Mouse (Mus musculus) neural tube, embryonic 15.5 days (tissue): ENCODE data around the gene Olfr893. TPM values are rescaled to one million over a fixed set of nuclear protein-coding genes. Genes with fewer than 3 reads are reported as not detected.
"Not testable (repeated sequence)": the region's sequence is repeated elsewhere in the genome, so short reads cannot be mapped to it uniquely, and the experiment has no call there.

ENCODE experiments used
- ATAC-seq: fragments of 200-750 bp; cut with Nextera tagmentation; 2 replicates; pipeline ENCODE4 v1.8.0; 2017; ENCODE audit warnings: mild to moderate bottlenecking, moderate TSS enrichment, moderate library complexity; ENCODE audit not compliant: low FRiP score
- H3K27ac ChIP-seq: fragments of 300-500 bp; sonication (generic); replicated peaks from 2 replicates; pipeline ENCODE4 v1.5.1; 2015; ENCODE audit warnings: mild to moderate bottlenecking, inconsistent platforms
- H3K27me3 ChIP-seq: fragments of 300-500 bp; sonication (generic); replicated peaks from 2 replicates; pipeline ENCODE4 v1.6.1; 2015; ENCODE audit warnings: inconsistent platforms
- H3K36me3 ChIP-seq: fragments of 300-500 bp; sonication (generic); 2 replicates; pipeline ENCODE4 v1.6.1; 2015; ENCODE audit warnings: inconsistent platforms
- H3K4me1 ChIP-seq: fragments of 300-500 bp; sonication (generic); 2 replicates; pipeline ENCODE4 v1.6.1; 2015; ENCODE audit warnings: inconsistent platforms
- H3K4me2 ChIP-seq: fragments of 300-500 bp; sonication (generic); 2 replicates; pipeline ENCODE4 v1.6.1; 2015; ENCODE audit warnings: inconsistent platforms, mild to moderate bottlenecking, moderate library complexity
- H3K4me3 ChIP-seq: fragments of 300-500 bp; sonication (generic); replicated peaks from 2 replicates; pipeline ENCODE4 v1.5.1; 2015; ENCODE audit warnings: mild to moderate bottlenecking, inconsistent platforms
- H3K9ac ChIP-seq: fragments of 300-500 bp; sonication (generic); replicated peaks from 2 replicates; pipeline ENCODE4 v1.6.1; 2015; ENCODE audit warnings: mild to moderate bottlenecking, inconsistent platforms
- H3K9me3 ChIP-seq: fragments of 300-500 bp; sonication (generic); replicated peaks from 2 replicates; pipeline ENCODE4 v1.6.1; 2016; ENCODE audit warnings: inconsistent platforms
- WGBS: fragments of 180-500 bp; shearing (Covaris S2); methylation state at CpG from one replicate; pipeline ENCODE4 v1.1.7; 2015; ENCODE audit warnings: mixed read lengths; 5-methylcytosine and 5-hydroxymethylcytosine counted together
- polyA plus RNA-seq: library from polyadenylated mRNA; unstranded; fragments of >200 nt; fragmentation: Nextera tagmentation; extraction: Ambion mirVana; gene quantifications from 2 replicates; pipeline ENCODE4 v1.2.1, GENCODE M21; 2015

Olfr893 gene
- polyA plus RNA-seq, result not detected in 2 replicates

DNA sequence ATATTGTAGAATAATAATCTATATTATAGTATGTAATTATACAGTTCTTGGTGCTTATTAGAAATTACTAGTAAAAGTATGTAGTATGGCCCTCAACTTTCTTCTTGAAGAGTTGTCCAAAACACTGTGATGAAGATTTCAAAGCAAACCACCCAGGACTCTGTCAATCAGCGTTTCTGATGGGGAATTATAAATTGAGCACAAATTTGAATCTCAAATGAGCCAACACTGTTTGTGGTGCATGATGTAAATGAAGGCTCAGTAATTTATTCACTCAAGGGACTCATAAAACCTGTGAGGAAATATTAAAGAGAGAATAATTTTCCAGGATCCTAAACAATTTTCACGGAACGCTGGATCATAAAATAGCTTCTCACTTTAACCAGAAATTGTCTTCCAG is at the start of gene Olfr893:
TSS of gene Olfr893 (plus strand) at position 301 of the 400 bp plus-strand sequence.
- WGBS, result 64% methylated on average over 3 of the region's 3 CpGs
- no peak within 1 kb of the TSS for H3K4me2 ChIP-seq
- H3K36me3 ChIP-seq, result no peaks in the 10 kb centered on the region
- no peak within 1 kb of the TSS for H3K9ac ChIP-seq
- no peak within 1 kb of the TSS for H3K4me3 ChIP-seq
- no peaks in the 10 kb centered on the region for H3K4me1 ChIP-seq
- no peaks in the 10 kb centered on the region for H3K27me3 ChIP-seq
- no peak for ATAC-seq
- H3K27ac ChIP-seq, result no peak within 1 kb of the TSS
- H3K9me3 ChIP-seq, result no peaks in the 10 kb centered on the region

DNA sequence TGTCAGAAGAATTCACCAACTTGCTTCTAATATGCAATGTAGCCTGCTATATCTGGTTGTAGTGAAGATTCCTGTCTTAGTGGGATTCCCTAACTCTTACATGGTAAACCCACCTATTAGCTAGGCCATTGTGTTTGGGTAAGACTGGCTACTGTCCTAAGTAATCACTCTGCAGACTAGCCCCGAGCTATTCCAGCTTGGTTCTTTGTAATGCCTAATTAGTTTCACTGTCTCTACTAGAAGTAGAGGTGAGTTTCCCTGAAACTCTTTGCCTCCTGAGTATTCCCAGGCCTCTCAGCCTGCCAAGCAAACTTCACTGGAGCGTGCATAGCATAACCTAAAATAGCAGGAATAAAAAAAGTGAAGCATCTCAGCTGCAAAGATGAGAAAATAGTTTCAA is 39.8 kb upstream of the Olfr893 start:
- WGBS, result 51% methylated on average over 2 of the region's 2 CpGs
- H3K4me3 ChIP-seq, H3K9me3 ChIP-seq, H3K36me3 ChIP-seq, H3K4me2 ChIP-seq, H3K4me1 ChIP-seq, H3K27me3 ChIP-seq, ATAC-seq, H3K27ac ChIP-seq, H3K9ac ChIP-seq: not testable (repeated sequence)

DNA sequence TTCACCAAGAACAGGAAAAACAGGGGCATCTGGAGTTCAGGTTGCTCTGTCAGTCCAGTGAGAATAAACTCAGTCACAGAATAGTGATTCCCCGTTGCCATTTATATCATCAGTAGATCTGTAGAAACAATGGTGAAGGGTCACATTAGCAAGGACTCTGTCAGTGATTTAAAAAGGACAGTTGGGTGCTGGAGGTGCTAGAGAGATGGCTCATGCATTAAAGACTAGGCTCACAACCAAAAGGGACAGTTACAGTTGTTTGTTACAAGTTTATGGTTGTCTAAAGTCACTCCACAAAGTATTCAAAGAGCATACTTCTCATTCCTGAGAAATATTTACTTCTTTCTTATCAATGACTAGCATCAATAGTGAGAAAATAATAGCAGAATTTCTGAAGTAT is 27.4 kb upstream of the Olfr893 start, which contains the start of gene Olfr891:
TSS of gene Olfr891 (minus strand) at position 101 of the 400 bp plus-strand sequence.
- ATAC-seq, result no peak
- WGBS, result 82% methylated on average over 1 of the region's 1 CpGs
- H3K27me3 ChIP-seq, result no peaks in the 10 kb centered on the region
- no peaks in the 10 kb centered on the region for H3K9me3 ChIP-seq
- no peaks in the 10 kb centered on the region for H3K36me3 ChIP-seq
- no peak within 1 kb of the TSS for H3K4me2 ChIP-seq
- no peak within 1 kb of the TSS for H3K27ac ChIP-seq
- H3K9ac ChIP-seq, result no peak within 1 kb of the TSS
- H3K4me3 ChIP-seq, result no peak within 1 kb of the TSS
- no peaks in the 10 kb centered on the region for H3K4me1 ChIP-seq

DNA sequence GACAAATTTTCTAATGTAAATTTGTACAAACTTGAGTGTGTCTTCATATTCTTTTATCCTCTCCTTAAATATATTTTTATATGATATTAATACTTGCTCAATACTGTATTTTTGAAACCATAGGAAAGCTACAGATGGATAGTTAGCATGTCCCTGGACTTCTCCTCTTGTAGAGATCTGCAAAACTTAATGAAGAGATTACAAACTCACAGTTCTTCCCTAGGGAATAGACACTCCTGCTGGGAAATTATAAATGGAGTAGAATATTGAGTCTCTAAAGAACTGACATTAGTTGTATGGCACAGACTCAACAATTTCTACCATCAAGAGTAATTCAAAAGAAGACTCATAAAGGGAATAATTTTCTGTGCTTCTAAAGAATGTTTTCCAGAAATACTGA is 9.6 kb downstream of the Olfr893 start, which contains the start of gene Olfr894:
TSS of gene Olfr894 (plus strand) at position 301 of the 400 bp plus-strand sequence.
- Histone ChIP-seq H3K4me1 (no peaks in the 10 kb centered on the region), H3K27ac (no peak within 1 kb of the TSS), H3K9ac (no peak within 1 kb of the TSS), H3K4me3 (no peak within 1 kb of the TSS), H3K9me3 (no peaks in the 10 kb centered on the region), H3K4me2 (no peak within 1 kb of the TSS), H3K36me3 (no peaks in the 10 kb centered on the region), H3K27me3 (no peaks in the 10 kb centered on the region)
- no peak for ATAC-seq

DNA sequence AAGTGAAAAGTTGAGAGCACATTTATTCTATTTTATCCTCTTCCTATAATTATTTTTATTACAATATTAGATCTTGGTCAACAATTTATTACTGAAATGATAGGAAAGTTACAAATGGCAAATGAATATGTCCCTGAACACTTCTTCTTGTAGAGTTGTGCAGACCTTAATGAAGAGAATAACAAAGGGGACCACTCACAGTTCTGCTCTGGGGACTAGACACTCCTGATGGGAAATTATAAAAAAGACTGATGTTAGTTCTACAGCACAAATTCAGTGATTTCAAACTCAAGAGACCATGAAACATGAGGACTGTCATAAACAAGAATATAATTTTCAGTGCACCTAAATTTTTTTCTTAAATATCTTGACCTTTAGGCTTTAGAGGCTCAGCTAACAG is 44.3 kb downstream of the Olfr893 start, which contains the start of gene Olfr143:
TSS of gene Olfr143 (plus strand) at position 301 of the 400 bp plus-strand sequence.
- Histone ChIP-seq H3K9ac (no peak within 1 kb of the TSS), H3K27ac (no peak within 1 kb of the TSS), H3K4me2 (no peak within 1 kb of the TSS), H3K36me3 (no peaks in the 10 kb centered on the region), H3K27me3 (no peaks in the 10 kb centered on the region), H3K9me3 (no peaks in the 10 kb centered on the region), H3K4me3 (no peak within 1 kb of the TSS), H3K4me1 (no peaks in the 10 kb centered on the region)
- no peak for ATAC-seq

Other genes with a start within 250 kb of the Olfr893 start
- gene Olfr881, start 216.5 kb upstream of the Olfr893 start, polyA plus RNA-seq, result not detected in 2 replicates
- not detected in 2 replicates for gene Olfr883, start 182.6 kb upstream of the Olfr893 start, polyA plus RNA-seq
- not detected in 2 replicates for gene Olfr884, start 161.8 kb upstream of the Olfr893 start, polyA plus RNA-seq
- not detected in 2 replicates for gene Olfr885, start 147.0 kb upstream of the Olfr893 start, polyA plus RNA-seq
- gene Olfr887, start 124.3 kb upstream of the Olfr893 start, polyA plus RNA-seq, result not detected in 2 replicates
- not detected in 2 replicates for gene Olfr888, start 100.2 kb upstream of the Olfr893 start, polyA plus RNA-seq
- 0.04 and 0.10 TPM in 2 replicates for gene Olfr889, start 93.2 kb upstream of the Olfr893 start, polyA plus RNA-seq
- not detected in 2 replicates for gene Olfr890, start 65.8 kb upstream of the Olfr893 start, polyA plus RNA-seq
- not detected in 2 replicates for gene Olfr891, start 27.5 kb upstream of the Olfr893 start, polyA plus RNA-seq
- not detected in 2 replicates for gene Olfr894, start 9.7 kb downstream of the Olfr893 start, polyA plus RNA-seq
- gene Olfr143, start 44.4 kb downstream of the Olfr893 start, polyA plus RNA-seq, result not detected in 2 replicates
- gene Olfr895, start 59.5 kb downstream of the Olfr893 start, polyA plus RNA-seq, result not detected in 2 replicates
- gene Olfr896-ps1, start 82.7 kb downstream of the Olfr893 start, polyA plus RNA-seq, result not detected in 2 replicates
- gene Olfr25, start 120.7 kb downstream of the Olfr893 start, polyA plus RNA-seq, result not detected in 2 replicates
- gene Olfr898, start 140.0 kb downstream of the Olfr893 start, polyA plus RNA-seq, result not detected in 2 replicates
- gene Olfr250, start 158.5 kb downstream of the Olfr893 start, polyA plus RNA-seq, result not detected in 2 replicates
- gene Olfr251, start 168.7 kb downstream of the Olfr893 start, polyA plus RNA-seq, result not detected in 2 replicates
- not detected in 2 replicates for gene Olfr147, start 193.3 kb downstream of the Olfr893 start, polyA plus RNA-seq
- gene Olfr901, start 221.1 kb downstream of the Olfr893 start, polyA plus RNA-seq, result not detected in 2 replicates
- gene Olfr902, start 239.3 kb downstream of the Olfr893 start, polyA plus RNA-seq, result not detected in 2 replicates